Mouse (Mus musculus): ENCODE results near the gene Fam19a3. TPM values are rescaled to one million over a fixed set of nuclear protein-coding genes. Genes with fewer than 3 reads are reported as not detected.
"Not testable (repeated sequence)": the region's sequence is repeated elsewhere in the genome, so short reads cannot be mapped to it uniquely, and the experiment has no call there.

Fam19a3 gene
- total RNA-seq, 2 experiments from 2014 or later: 0.72 to 1.2 TPM

DNA sequence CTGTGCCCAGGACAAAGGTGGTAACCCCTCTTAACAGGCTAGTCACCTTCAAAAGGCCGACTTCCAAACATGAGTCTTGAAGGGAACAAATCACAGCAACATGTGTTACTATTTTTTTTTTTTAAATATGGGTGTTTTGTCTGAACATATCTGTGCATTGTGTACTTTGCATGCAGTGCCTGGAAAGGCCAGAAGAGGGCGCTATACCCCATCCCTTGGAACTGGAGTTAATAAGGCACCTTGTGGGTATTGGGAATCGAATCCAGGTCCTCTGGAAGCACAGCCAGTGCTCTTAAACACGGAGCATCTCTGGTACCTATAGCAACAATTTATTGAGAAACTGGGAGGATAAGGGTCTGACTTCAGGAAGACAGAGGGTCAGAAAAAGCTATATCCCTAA, 16.6 kb downstream of the Fam19a3 start:
- peak; percentile 39 for DNase-seq

DNA sequence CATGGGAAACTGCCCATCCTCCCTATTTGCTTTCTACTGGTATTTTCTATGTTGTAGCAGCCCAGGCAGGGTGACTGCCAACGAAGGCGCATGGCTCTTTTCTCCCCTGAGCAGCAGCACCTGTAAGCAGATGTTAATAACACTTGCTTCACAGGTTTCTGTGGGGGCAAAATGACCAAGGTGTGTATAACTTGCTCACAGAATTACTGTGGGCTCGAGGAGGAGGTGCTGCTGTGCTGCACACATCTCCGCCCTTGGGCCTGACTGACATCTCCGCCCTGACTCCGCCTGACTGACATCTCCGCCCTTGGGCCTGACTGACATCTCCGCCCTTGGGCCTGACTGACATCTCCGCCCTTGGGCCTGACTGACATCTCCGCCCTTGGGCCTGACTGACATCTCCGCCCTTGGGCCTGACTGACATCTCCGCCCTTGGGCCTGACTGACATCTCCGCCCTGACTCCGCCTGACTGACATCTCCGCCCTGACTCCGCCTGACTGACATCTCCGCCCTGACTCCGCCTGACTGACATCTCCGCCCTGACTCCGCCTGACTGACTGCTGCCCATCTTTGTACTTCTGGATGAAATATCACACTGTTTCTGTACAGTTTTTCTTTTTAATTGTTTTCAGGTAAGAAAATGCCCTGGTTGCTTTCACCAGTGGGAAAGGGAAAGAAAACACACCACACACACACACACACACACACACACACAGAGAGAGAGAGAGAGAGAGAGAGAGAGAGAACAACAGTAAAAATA, 19.4 kb downstream of the Fam19a3 start:
- not testable (repeated sequence) for DNase-seq

DNA sequence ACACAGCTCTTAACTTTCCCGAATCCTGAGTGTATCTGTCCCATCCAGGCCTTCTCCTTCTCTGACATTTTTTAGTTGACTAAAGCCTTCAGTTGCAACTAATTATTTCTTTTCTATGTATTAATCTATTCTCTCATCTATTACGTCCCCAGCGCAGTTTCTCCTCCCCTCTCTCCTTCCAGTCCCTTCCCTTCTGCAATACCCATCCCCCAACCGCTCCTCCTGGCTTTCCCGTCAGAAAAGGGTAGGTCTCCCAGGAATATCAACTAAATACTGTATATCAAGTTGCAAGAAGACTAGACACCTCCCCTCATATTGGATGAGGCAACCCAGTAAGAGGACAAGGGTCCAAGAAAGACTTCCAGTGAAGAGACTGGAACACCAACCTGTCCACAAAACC, 22.8 kb downstream of the Fam19a3 start:
- DNase-seq: no peak

DNA sequence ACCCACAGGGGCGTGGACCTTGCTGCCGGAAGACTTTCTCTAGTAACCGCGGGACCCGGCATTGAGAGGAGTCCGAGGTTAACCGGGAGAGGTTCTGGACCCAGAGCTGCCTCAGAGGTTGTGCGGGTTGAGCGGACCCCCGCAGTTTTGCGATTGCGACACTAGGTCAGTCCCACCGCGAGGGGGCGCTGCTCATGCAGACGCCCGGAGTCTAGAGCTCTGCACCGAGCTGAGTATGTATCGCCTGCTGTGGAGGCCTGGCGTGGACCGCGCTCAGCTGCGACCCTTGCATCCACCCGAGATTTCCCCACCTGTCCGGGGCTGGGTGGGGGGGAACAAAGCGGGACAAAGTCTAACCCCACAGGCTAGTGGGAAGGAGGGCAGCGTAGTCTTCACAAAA, 23.2 kb downstream of the Fam19a3 start:
- DNase-seq: peak; percentile 82

DNA sequence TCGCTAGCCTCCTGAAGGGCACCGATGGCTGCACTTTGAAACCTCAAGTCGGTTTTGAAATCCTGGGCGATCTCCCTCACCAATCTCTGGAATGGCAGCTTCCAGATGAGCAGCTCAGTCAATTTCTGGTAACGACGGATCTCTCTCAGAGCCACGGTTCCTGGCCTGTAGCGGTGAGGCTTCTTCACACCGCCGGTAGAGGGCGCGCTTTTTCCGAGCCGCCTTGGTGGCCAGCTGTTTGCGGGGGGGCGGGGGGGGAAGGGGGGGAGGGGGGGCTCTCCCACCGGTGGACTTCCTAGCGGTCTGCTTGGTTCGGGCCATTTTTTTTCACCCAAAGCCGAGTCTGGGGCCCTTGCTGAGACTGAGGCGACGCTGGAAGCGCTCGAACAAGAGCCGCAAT, 28.8 kb downstream of the Fam19a3 start:
- peak; percentile 36 for DNase-seq

DNA sequence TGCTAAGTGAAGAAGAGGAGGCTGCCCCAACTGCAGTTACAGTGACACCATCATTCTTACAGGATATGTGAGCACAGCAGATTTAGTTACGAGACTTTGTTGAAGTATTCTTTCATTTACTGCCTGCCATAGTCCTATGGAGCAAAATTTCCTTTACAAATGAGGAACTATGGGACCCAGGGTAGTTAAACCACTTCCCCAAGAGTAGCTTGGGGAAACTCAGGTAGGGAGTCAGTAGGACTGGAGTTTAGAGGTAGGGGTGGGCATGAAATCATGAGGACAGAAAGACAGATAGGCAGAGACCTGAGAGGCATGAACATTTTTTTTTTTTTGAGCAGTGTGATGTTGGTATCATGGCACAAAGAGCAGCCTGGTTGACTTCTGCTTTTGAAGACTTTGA, 37.8 kb downstream of the Fam19a3 start:
- no peak for DNase-seq

DNA sequence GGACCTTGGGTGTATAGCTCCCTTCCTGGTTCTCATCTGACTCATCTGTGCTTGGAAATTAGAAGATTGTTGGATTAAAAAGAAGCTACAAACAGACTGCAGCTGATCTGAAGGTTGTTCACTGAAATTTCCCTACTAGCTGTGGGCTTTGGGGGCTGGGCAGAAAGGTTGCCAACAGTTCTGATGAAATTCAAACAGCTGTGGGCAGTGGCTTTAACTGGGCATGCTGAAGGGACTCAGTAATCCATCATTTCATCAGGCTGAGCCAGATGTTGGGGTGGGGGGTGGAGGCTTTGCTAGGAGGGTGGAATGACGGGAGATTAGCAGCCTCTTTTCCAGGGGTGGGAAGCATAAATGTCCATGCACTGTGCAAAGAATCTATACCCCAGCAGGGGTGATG, 38.5 kb downstream of the Fam19a3 start:
- DNase-seq: no peak

DNA sequence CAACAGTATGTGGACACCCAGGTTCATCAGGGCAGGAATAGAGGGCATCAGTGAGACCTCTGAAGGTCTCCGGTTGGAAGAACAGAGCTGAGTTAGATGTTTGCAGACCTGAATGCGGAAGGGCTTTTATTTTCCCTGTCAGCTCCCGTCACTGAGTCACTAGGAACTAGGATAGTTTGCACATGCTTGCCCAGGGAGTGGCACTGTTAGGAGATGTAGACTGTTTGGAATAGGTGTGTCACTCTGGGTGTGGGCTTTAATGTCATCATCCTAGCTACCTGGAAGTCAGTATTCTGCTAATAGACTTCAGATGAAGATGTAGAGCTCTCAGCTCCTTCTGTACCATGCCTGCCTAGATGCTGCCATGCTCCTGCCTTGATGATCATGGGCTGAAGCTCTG, 39.7 kb downstream of the Fam19a3 start:
- DNase-seq: no peak

DNA sequence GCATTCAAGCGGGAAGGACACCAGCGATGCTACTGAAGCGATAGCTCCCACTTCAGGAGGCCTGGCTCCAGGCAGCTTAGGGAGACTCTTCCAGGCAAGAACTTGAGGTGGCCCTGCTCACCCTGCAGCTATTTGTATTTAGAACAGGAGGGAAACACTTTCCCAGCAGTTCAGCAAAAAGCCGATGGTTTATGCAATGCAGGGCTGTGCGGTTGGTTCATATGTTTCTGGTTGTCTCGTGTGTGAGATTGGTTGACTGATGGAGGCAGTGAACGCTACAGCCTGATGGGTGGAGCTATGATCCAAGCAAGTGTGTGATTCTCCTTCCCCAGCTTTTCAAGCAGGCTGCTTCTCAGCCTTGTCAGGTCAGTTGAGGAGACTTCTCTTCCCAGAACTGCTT, 47.0 kb downstream of the Fam19a3 start:
- no peak for DNase-seq

DNA sequence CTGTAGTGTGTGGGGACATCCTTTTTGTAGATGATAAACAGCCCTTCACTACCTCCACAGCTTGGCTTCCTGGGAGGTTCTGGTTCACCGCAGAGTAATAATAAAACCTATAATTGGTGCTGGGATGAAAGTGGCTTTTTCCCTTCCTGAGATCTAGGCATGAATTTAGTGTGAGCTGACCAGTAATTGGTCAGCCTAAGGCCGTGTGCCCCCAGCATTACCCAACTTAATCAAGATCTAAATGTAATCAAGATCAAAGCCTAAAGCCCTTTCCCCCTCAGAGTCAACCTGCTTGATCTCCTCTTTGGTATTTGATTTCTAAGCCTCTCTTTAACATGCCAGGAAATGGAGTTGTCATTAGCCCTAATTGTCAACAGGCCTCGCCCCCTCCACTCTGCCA, 48.7 kb downstream of the Fam19a3 start:
- DNase-seq: no peak

DNA sequence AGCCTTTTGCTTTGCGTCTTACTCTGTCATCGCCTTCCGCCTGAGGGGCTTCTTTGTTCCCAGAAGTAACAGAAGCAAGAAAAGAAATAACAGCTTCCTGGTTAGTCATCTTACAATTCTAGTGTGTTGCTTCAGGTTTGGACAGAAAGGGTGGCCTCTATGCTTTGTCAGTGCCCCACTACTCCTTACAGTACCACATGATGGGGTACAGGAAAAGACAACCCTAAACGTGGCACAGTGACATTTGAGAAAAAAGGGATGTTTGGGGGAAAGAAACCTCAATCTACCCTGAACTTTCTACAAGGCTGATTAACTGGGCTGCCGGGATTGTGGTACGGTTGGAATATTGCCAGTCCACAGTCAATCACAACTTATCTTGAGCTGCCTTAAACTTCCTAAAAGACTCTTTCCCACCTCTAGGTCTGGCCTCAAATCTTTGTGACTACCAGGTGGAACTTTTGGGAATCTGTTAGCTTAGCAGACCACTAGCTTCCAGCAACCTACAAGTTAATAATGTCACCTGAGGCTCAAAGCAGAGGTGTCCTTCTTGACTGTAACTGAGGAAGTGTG, 52.3 kb downstream of the Fam19a3 start:
- no peak for DNase-seq

Other genes starting within 250 kb of the Fam19a3 start
- 100 to 1,000 TPM; 104 to 117 TPM for gene Slc16a1, start 143.2 kb downstream of the Fam19a3 start, total RNA-seq (2021)
- 10 to 100 TPM in 1 of 2 experiments, 1 to 10 TPM in 1; 6.7 to 10.1 TPM for gene Ppm1j, start 784 bp downstream of the Fam19a3 start, total RNA-seq (2021)
- gene Rhoc, start 6.5 kb upstream of the Fam19a3 start, total RNA-seq (2021): 100 to 1,000 TPM; 156 to 166 TPM
- 10 to 100 TPM; 29.8 to 30.0 TPM for gene Mov10, start 36.7 kb upstream of the Fam19a3 start, total RNA-seq (2021)
- gene St7l, start 82.2 kb upstream of the Fam19a3 start, total RNA-seq (2021): 10 to 100 TPM; 30.5 to 31.0 TPM
- gene Capza1, start 82.7 kb upstream of the Fam19a3 start, total RNA-seq (2021): 10 to 100 TPM; 93.3 to 94.3 TPM
- 10 to 100 TPM in 1 of 2 experiments, 1 to 10 TPM in 1; 9.8 to 11.0 TPM for gene Wnt2b, start 180.1 kb upstream of the Fam19a3 start, total RNA-seq (2021)